Mouse (Mus musculus) activated CD4-positive, CD25-positive, alpha-beta regulatory T cell, adult 4 months (primary cell): ENCODE results near the gene Pdlim7. TPM values are rescaled to one million over a fixed set of nuclear protein-coding genes. Genes with fewer than 3 reads are reported as not detected.

Experiments used
- ATAC-seq: one replicate; pipeline ENCODE4 v1.8.0; 2017
- polyA plus RNA-seq, 2 experiments: library from polyadenylated mRNA; unstranded; fragments of 100-300 nt; shearing (Covaris generic); gene quantifications; one replicate each; pipeline ENCODE4 v1.2.1; 2017

Gene Pdlim7
- 10 to 100 TPM in 1 of 2 experiments, 1 to 10 TPM in 1; 7.4 to 14.4 TPM for polyA plus RNA-seq

- peak; percentile 83 for ATAC-seq
Measured at GRCm38 (mm10) chr13:55513111-55513748, at the start of gene Pdlim7. TSS of gene Pdlim7 (minus strand) at chr13:55513676.

DNA sequence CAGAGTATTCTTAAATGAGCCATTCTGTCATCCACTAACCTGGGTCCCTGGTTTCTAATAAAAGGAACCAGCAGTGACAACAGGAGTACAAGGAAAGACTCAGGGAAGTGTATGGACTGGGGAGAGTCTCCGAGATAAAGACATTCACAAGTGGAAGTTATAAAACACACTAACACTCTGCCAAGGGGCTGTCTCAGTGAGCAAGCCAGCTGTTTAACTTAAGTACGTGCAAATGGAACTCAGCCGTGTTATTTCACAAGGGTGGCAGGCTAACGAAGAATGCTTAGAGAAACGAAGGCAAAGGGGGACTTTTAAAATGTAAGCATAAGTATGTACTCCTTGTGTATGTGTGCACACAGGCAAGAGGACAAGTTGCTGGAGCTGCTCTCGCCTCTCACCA is 44.0 kb upstream of the Pdlim7 start:
- ATAC-seq, result no peak

DNA sequence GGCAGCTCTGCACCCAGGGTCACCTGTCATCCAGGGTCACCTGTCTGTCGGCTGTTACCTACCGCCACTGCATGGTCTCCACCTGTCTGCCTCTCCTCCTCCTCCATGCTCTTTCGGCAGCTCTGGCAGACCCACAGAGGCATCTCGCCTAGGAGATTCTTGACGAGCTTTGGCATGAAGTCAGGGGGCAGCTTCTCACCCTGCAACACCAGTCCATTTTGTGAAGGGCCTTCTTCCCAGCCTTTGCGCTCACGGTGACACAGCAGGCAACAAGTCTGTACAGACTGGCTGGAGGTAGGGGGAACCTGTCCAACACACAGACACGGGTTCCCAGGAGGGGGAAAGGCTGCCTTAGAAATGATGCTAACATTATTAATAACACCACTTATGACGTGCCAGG is 42.4 kb upstream of the Pdlim7 start:
- no peak for ATAC-seq

DNA sequence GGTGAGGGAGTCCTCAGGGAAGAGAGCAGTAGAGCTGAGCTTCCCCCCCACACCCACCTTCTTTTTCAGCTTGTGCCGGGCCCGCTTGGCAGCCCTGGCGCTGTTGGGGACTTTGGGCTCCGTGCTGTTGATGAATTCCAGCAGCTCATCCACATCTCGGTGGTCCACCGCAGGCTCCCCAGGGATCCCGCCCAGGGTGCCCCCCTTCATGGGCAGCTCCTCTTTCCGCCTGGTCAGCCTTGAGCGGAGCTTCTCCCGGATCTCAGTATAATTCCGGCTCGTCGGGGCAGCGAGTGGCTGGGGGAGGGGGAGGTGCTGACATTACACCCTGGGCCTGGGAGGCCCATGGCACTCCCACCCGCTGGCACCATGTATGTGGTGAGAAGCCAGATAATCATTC is 35.6 kb upstream of the Pdlim7 start:
- no peak for ATAC-seq

DNA sequence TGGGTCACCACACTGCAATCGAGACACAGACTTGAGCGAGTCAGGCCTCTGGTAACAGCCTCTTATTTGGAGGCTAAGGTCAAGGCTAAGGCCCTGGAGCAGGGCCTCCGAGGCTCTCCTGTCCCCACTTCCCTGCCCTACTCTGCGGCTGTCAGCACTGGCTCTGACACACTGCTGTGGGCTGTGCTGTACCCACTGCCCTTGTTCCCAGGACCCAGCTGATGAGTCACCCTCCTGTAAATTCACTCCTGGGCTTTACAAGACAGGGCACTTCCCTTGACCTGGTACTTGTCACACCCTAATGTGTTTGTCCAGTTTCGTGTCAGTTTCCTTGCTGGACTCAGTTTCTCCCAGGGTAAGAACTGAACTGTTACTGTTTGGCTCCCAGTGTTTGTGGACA is 35.0 kb upstream of the Pdlim7 start:
- ATAC-seq, result no peak

DNA sequence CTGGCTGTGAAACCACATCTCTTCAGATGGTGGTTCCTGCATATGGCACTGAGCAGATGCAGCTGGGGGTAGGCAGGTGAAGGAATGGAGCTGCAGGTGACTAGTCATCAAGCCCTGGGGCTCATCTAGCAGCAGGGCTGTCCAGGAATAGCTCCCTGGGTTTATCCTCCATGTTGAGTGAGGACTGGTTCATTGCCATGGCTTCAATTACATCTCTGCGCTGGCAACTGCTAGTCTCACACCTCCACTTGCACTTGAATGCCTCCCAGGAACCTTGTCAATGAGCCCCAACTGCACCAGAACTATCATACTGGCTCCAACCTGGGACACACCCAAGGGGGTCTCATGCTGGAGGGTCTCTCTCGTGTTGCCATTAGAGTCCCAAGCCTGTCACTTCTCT is 34.4 kb upstream of the Pdlim7 start:
- no peak for ATAC-seq

- no peak for ATAC-seq
Measured at GRCm38 (mm10) chr13:55544792-55545191, 31.3 kb upstream of the Pdlim7 start.

GRCm38 (mm10) chr13:55543447-55543846 is 30.0 kb upstream of the Pdlim7 start:
- no peak for ATAC-seq

DNA sequence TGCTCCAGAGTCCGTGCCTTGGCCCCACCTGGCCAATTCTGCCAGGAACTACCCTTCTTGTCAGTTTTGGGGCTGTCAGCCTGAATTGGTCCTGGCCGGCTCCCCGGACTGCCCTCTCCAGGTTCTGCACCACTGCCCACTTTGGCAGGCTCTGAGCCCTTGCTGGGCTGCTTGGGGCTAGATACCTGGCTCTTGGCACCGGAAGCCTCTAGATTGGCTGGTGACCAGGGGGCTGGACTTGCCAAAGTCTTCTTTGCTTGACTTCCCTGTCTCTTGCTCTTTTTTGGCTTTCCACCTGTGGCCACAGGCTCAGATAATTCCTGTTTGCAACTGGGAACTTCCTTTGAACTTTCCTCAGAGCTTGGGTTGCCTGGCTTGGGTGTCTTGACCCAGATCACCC is 29.4 kb upstream of the Pdlim7 start:
- ATAC-seq, result no peak

DNA sequence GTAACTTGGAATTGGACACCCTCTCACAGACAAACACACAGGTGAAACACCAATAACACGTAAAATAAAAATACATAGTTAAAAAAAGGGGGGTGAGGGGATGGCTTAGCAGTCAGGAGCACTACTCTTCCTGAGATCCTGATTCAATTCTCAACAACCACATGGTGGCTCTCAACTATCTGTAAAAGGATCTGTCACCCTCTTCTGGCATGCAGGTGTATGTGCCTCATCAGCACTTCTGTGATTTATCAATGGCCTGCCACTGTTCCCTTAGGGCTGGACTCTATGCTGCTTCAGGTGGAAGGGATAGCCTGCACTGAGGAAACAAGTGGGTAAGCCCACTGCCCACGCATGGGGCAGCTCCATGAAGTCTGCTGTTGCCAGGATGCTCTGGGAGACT is 27.5 kb upstream of the Pdlim7 start:
- no peak for ATAC-seq

DNA sequence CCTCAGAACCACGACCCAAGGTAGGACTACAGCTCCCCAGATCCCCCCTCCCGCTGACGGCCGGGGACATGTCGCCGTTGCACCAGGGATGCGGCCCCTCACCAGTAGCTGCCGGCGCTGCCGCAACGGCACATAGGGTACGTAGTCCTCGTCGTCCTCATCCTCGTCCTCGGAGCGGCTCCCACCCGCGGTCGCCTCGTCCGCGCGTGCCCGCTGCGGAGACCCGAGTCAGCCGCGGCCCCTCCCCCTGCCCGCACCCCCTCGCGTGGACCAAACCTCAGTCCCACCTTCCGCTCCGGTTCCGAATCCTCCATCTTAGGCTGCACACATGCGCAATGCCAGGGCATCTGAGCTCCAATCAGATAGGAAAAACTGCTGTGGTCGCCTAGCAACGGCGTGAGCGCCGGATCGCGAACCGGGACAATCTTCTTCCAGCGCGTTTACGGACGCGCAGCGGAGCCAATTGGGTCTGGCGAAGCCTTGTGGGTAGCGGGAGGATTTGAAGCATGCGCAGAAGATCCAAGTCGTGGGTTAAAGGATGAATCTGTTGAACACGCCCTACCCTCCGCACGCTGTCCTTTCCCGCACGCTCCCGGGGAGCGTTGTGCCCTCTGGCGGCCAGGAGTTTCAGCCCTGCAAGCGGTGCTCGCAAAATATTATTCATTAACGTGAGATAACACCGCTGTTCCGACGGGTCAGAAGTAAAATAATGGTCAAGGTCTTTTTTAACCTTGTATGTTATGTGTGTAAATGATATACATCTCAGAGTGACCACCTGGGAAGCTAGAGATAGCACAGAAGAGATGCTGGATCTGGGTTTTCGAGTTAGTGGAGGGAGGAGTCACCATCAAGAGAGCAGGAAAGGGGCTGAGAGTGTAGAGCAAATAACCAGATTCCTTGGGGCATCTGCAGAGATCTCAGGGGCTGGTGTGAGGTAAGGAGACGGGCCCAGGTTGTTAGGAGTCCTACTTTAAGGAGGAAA is 23.0 kb upstream of the Pdlim7 start, which contains the start of gene Ddx41:
Gene Ddx41, minus strand, starts transcription at position 465 of the 982 bp plus-strand sequence.
- peak; percentile 94 for ATAC-seq

GRCm38 (mm10) chr13:55535796-55536193 is 22.3 kb upstream of the Pdlim7 start:
- ATAC-seq, result no peak

GRCm38 (mm10) chr13:55535191-55535590 is 21.7 kb upstream of the Pdlim7 start:
- no peak for ATAC-seq

- no peak for ATAC-seq
Measured at GRCm38 (mm10) chr13:55529198-55529915, 15.9 kb upstream of the Pdlim7 start, which contains the start of gene Dok3. TSS of gene Dok3 (minus strand) at chr13:55529296.

DNA sequence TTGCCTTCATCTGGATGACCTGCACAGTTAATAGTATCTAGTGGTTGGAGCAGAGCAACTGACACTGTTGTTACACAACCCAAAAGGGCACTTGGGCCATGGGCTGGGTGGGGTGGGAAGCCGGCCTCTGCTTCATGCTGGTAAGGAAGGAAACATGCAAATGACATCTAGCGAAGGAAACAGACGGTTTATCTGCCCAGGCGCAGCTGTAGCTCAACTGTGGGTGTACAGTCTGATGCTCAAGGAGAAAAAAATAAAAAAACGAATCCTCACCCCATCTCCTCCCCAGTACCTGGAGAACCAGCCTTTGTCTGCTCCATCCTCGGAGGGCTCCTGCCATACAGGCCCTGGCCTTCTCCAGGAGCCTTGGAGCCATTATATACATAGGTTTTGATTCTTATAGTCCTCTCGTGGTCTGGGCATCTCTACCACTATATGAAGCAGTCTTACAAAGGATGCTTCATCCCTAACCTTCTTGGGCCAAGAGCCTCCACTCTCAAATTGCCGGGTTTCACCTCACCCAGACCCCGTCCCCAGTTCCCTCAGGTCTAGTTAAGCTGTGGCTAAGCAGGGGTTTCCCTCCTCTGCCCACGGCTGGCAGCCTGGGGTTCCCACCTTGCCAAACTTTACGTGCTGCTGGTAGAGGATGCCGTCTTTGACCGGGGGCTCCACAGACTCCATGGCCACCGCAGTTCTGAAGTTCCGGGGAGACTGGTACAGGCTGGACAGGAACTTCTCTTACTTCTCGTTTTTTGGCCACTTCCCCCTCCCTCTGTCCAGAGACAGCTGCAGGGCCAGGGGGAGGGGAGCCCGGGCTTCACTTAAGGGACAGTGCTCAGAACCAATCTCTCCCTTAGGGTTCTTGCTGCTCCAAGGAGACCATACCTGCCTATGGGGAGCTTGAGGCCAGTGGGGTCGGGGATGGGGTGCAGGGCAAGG is 14.6 kb upstream of the Pdlim7 start:
- no peak for ATAC-seq

DNA sequence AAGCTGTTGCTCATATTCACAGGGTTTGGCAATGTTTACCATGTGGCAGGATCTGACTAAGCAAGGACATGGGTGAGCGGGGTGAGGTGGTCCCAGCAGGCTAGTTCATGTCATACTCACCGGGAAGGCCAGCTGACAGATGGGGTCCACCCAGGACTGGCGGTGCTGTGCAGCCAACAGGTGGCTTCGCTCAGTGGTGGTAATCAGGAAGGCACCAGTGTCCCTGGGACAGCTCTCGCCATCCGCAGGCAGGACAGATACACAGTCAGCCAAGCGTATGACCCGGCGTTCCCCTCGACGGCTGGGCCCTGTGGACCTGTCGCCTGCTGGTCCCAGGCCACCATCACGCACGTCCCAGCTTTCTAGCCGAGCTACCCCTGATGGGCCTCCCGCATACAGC is 13.7 kb upstream of the Pdlim7 start:
- ATAC-seq, result no peak

DNA sequence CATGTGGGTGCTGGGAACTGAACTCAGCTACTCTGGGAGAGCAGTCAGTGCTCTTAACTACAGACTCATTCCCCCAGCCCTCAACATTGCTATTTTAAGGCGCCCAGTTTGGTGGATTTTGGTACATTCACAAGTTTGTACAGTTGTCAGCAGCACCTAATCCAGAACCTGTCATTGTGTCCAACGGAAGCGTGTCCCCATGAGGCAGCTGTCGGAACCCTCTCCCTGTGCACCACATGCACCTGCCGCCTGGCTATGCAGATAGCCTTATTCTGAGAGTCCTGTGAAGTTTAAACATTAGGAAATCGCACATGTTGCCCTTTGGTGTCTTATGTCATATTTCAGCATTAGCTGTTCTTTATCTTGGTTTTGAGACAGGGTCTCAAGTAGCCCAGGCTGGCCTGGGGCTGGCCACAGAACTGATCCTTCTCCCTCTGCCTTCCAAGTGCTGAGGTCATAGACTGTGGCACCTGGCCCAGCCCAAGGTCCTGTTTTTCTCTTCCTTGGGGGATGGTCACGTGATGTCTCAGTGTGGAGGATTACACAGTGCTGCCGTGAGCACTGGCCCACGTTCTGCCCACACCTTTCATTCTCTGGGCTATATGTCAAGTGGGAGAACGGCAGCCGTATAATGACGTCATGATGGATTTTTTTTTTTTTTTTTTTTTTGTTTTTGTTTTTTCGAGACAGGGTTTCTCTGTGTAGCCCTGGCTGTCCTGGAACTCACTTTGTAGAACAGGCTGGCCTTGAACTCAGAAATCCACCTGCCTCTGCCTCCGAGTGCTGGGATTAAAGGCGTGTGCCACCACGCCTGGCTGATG is 12.5 kb upstream of the Pdlim7 start:
- no peak for ATAC-seq

- no peak for ATAC-seq
Measured at GRCm38 (mm10) chr13:55523951-55524600, 10.6 kb upstream of the Pdlim7 start.

DNA sequence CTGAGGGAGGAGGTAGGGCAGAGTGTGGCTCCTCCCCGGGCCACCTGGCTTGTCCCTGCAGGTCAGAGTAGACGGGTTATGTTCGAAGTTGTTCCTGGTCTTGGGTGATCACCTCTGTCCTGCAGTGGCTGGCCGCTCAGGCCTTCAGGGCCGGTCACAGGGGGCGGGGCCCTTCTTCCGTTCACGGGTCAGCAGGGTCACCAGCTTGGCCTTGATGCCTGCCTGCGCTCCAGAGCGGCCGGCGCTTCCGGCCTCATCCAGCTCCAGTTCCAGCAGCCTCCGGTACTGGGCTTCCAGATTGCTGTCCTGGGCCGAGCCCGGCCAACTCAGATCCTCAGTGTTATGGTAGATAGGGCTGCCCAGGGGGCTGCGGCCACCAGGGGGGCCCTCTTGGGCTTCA is 9.8 kb upstream of the Pdlim7 start:
- ATAC-seq, result no peak

- no peak for ATAC-seq
Measured at GRCm38 (mm10) chr13:55522730-55523129, 9.3 kb upstream of the Pdlim7 start.
